Mouse (Mus musculus) CH12.LX (cell line): ENCODE results near the gene Tank. TPM values are rescaled to one million over a fixed set of nuclear protein-coding genes. Genes with fewer than 3 reads are reported as not detected.
A peak's percentile ranks its signal among the peaks of the same experiment; 100 is the strongest.

Experiments used
- DNase-seq: peaks from one replicate; pipeline ENCODE4 v3.0.0-alpha.2; 2013; ENCODE audit errors: extremely low read depth
- H3K27ac ChIP-seq: 2 replicates; pipeline ENCODE4 v1.5.1; 2012; ENCODE audit warnings: low read depth, mild to moderate bottlenecking, control low read depth, moderate library complexity; ENCODE audit not compliant: insufficient read depth
- H3K27me3 ChIP-seq: replicated peaks from 2 replicates; pipeline ENCODE3; 2012; ENCODE audit warnings: inconsistent platforms
- H3K36me3 ChIP-seq, 2 experiments: replicated peaks in 1 of 2; 2 replicates each; pipeline versions ENCODE3 to v1.6.1; 2012; ENCODE audit warnings: inconsistent platforms in 1 of 2, low read length in 1 of 2, mild to moderate bottlenecking in 1 of 2, mixed read lengths in 1 of 2, moderate library complexity in 1 of 2; ENCODE audit not compliant: control insufficient read depth in 1 of 2, insufficient read depth in 1 of 2
- H3K4me1 ChIP-seq, 2 experiments: 2 replicates each; pipeline ENCODE4 v1.6.1; 2012; ENCODE audit warnings: inconsistent platforms in 1 of 2, moderate library complexity in 1 of 2; ENCODE audit not compliant: insufficient read depth in 2 of 2, control insufficient read depth in 1 of 2
- H3K4me2 ChIP-seq: 2 replicates; pipeline ENCODE4 v1.6.1; 2012; ENCODE audit warnings: low read depth, mild to moderate bottlenecking, control low read depth; ENCODE audit not compliant: poor library complexity, insufficient read depth, severe bottlenecking
- H3K4me3 ChIP-seq, 3 experiments: fragments of 150-350 bp in 1 of 3; sonication (generic) in 1 of 3; replicated peaks in 1 of 3; 2 replicates each; pipeline versions ENCODE3 to v1.5.1; 2011 to 2012; ENCODE audit warnings: low read depth in 2 of 3, low read length in 2 of 3, mild to moderate bottlenecking in 2 of 3, moderate library complexity in 2 of 3, control low read depth in 1 of 3, improper control_type of control experiment in 1 of 3, inconsistent platforms in 1 of 3, mixed read lengths in 1 of 3; ENCODE audit not compliant: poor library complexity in 1 of 3
- H3K79me2 ChIP-seq: replicated peaks from 2 replicates; pipeline ENCODE4 v1.6.1; 2012; ENCODE audit warnings: mild to moderate bottlenecking, moderate library complexity; ENCODE audit not compliant: control insufficient read depth, poor library complexity, insufficient read depth, severe bottlenecking; ENCODE audit errors: extremely low read depth
- H3K9ac ChIP-seq: 2 replicates; pipeline ENCODE4 v1.6.1; 2012; ENCODE audit warnings: low read depth, mild to moderate bottlenecking, control low read depth, moderate library complexity; ENCODE audit not compliant: insufficient read depth
- H3K9me3 ChIP-seq: replicated peaks from 2 replicates; pipeline ENCODE3; 2012; ENCODE audit warnings: low read length, inconsistent platforms, mixed read lengths
- E2F4 ChIP-seq: IDR thresholded peaks from 2 replicates; pipeline ENCODE4 v1.6.1; 2011; ENCODE audit warnings: low read depth, low read length, improper control_type of control experiment; ENCODE audit not compliant: insufficient replicate concordance
- ELF1 ChIP-seq: IDR thresholded peaks from 2 replicates; pipeline ENCODE4 v1.6.1; 2014; ENCODE audit warnings: low read depth, mild to moderate bottlenecking, inconsistent platforms, low read length, improper control_type of control experiment
- EP300 ChIP-seq: IDR thresholded peaks from 2 replicates; pipeline ENCODE4 v1.6.1; 2011; ENCODE audit warnings: low read length, improper control_type of control experiment
- ETS1 ChIP-seq: conservative IDR thresholded peaks from 2 replicates; pipeline ENCODE4 v1.6.1; 2012; ENCODE audit warnings: low read depth, mild to moderate bottlenecking, inconsistent platforms, low read length, improper control_type of control experiment, moderate library complexity
- GABPA ChIP-seq: IDR thresholded peaks from 2 replicates; pipeline ENCODE4 v1.6.1; 2012; ENCODE audit warnings: low read depth, low read length, improper control_type of control experiment, inconsistent platforms; ENCODE audit not compliant: insufficient replicate concordance
- MEF2A ChIP-seq: IDR thresholded peaks from 2 replicates; pipeline ENCODE4 v1.6.1; 2014; ENCODE audit warnings: low read depth, mild to moderate bottlenecking, inconsistent platforms, low read length, improper control_type of control experiment, borderline replicate concordance
- MXI1 ChIP-seq: IDR thresholded peaks from 2 replicates; pipeline ENCODE4 v1.6.1; 2011; ENCODE audit warnings: mild to moderate bottlenecking, low read depth, low read length, improper control_type of control experiment
- NRF1 ChIP-seq: IDR thresholded peaks from 2 replicates; pipeline ENCODE4 v1.6.1; 2014; ENCODE audit warnings: low read depth, mild to moderate bottlenecking, inconsistent platforms, low read length, improper control_type of control experiment, moderate library complexity
- POLR2AphosphoS2 ChIP-seq: IDR thresholded peaks from 2 replicates; pipeline ENCODE4 v1.6.1; 2011; ENCODE audit warnings: low read depth, low read length, improper control_type of control experiment
- SIN3A ChIP-seq: IDR thresholded peaks from 2 replicates; pipeline ENCODE4 v1.6.1; 2012; ENCODE audit warnings: low read length, improper control_type of control experiment, inconsistent platforms
- TBP ChIP-seq: conservative IDR thresholded peaks from 2 replicates; pipeline ENCODE4 v1.6.1; 2011; ENCODE audit warnings: low read depth, low read length, improper control_type of control experiment
- TCF12 ChIP-seq: IDR thresholded peaks from 2 replicates; pipeline ENCODE4 v1.6.1; 2014; ENCODE audit warnings: low read depth, mild to moderate bottlenecking, inconsistent platforms, low read length, improper control_type of control experiment
- USF1 ChIP-seq: IDR thresholded peaks from 2 replicates; pipeline ENCODE4 v1.6.1; 2014; ENCODE audit warnings: low read depth, mild to moderate bottlenecking, inconsistent platforms, low read length, improper control_type of control experiment
- ZMIZ1 ChIP-seq: IDR thresholded peaks from 2 replicates; pipeline ENCODE4 v1.6.1; 2012; ENCODE audit warnings: low read depth, mild to moderate bottlenecking, inconsistent platforms, low read length, improper control_type of control experiment
- dilution Hi-C: fragments of 300-500 bp; cut with MboI; formaldehyde crosslinking; loops from 2 replicates; pipeline ENCODE4 v1.14.3; 2020; ENCODE audit warnings: low sequenced_read_pairs; ENCODE audit not compliant: extremely low pct_unique_long_range_greater_than_20kb, extremely low pct_ligation_motif_present
- in situ Hi-C: fragments of 300-500 bp; cut with MboI; formaldehyde crosslinking; loops from 3 replicates; pipeline ENCODE4 v1.14.3; 2019; ENCODE audit warnings: low sequenced_read_pairs, low pct_ligation_motif_present, low pct_unique_long_range_greater_than_20kb, mixed read lengths
- polyA plus RNA-seq: library from polyadenylated mRNA; unstranded; fragments of >175 nt; gene quantifications from 2 replicates; pipeline ENCODE4 v1.2.1, GENCODE M21; 2012; ENCODE audit warnings: low read depth; ENCODE audit not compliant: insufficient read length
- total RNA-seq, 2 experiments: library from RNA; depleted of rRNA; stranded (reverse); fragments of 300-350 nt in 1 of 2; fragments of >200 nt in 1 of 2; gene quantifications; 2 replicates each; pipeline ENCODE4 v1.2.3; 2012 to 2014

The Tank gene
- total and polyA plus RNA-seq, 3 experiments = 45.7 to 152 (median 68.7) TPM

DNA sequence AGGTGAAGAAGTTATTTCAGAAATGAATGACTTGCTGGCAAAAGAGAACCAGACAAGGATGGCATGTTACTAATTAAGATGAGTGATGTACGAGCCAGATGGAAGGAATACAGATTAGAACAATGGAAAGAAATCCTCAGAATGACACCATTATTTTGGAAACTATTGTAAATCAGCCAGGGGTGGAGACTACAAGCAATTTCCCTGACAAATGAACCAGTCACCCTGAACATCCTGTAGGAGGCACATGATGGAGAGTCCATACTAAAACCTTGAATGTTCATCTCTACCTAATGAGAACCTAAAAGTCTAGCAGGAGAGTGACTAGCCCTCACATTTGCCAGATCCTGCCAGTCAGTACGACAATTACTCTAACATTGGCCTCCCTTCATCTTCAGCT is 22.6 kb upstream of the Tank start:
- Histone ChIP-seq H3K9ac (no peak overlapping the region), H3K9me3 (no peaks in the 10 kb centered on the region), H3K36me3 (no peaks in the 10 kb centered on the region), H3K27me3 (no peaks in the 10 kb centered on the region), H3K4me3 (no peak overlapping the region), H3K79me2 (no peaks in the 10 kb centered on the region), H3K4me2 (0 out of 2 replicates have a peak overlapping the region, but pooled peaks have one; percentile 4), H3K4me1 (peaks cover 0 to 9% of the 10 kb centered on the region in 2 experiments; a peak in 2 of 4 replicates), H3K27ac (no peak overlapping the region)
- in situ Hi-C loops (no loop called here), dilution Hi-C loops (no loop called here)
- TF ChIP-seq ETS1 (peak; percentile 18; the same call in 1 of the 2 replicates), POLR2AphosphoS2 (no peak)
- DNase-seq = peak; percentile 9

DNA sequence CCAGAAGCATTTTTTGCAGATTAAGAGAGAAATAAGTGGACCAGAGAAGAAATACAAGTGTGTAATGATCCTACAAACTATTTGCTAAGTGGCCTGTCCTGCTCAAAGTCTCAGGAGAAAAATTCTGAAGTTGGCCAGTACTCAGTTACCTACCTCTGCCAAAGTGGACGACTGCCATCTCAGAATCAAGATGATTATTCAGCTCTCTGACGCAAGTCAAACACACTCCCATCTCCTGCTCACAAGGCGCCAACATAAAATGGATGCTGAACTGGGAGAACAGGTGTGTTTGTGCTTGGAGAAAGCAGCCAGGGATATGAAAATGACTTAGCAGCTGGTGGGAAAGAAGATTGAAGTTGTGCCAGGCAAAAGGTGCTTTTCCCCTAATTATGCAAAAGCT is 21.7 kb upstream of the Tank start:
- dilution Hi-C loops (no loop called here), in situ Hi-C loops (no loop called here)
- Histone ChIP-seq H3K27me3 (no peaks in the 10 kb centered on the region), H3K36me3 (no peaks in the 10 kb centered on the region), H3K9me3 (no peaks in the 10 kb centered on the region), H3K79me2 (no peaks in the 10 kb centered on the region), H3K9ac (no peak overlapping the region), H3K4me2 (no peak overlapping the region), H3K27ac (no peak overlapping the region), H3K4me1 (peaks cover 0 to 9% of the 10 kb centered on the region in 2 experiments; a peak in 2 of 4 replicates), H3K4me3 (no peak overlapping the region)
- no peak for DNase-seq
- no peak for TF ChIP-seq MEF2A

DNA sequence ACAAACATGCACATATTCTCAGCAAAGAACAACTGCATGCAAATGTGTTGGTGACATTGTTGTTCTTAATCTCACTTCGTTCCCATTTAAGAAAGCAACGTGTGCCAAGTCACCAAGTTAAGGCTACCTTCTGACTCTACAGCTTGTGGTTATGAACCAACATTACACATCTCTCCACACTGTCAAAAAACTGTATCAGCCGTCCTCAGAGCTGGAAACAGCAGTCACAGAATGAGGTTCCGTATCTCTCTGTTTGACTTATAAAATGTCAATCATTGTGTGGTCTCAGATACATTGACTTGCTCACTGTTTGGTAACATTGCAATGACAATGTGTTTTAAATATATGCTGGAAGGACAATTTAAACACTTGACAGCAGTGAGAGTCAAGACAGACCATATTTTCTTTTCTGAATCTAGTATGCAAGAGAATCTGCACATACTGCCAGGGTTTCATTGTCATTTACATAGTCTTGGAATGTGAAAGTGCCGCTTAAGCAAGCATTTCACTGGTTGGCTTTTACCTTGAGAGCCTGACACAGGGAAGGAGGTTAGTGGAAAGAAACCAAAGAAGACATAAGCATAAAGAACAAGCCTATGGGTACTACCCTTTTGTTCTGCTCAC is 20.4 kb upstream of the Tank start:
- in situ Hi-C loops (no loop called here), dilution Hi-C loops (no loop called here)
- no peak overlapping the region for H3K4me2 ChIP-seq
- no peak overlapping the region for H3K9ac ChIP-seq
- H3K9me3 ChIP-seq = no peaks in the 10 kb centered on the region
- H3K4me3 ChIP-seq = no peak overlapping the region
- no peaks in the 10 kb centered on the region for H3K27me3 ChIP-seq
- H3K79me2 ChIP-seq = no peaks in the 10 kb centered on the region
- no peak for DNase-seq
- no peak overlapping the region for H3K27ac ChIP-seq
- TF ChIP-seq EP300 (no peak), ETS1 (no peak), TBP (no peak), MEF2A (no peak), TCF12 (no peak), USF1 (no peak), MXI1 (no peak), GABPA (no peak), E2F4 (no peak), ELF1 (no peak), NRF1 (no peak), SIN3A (no peak), ZMIZ1 (no peak)
- H3K4me1 ChIP-seq = peaks cover 0 to 11% of the 10 kb centered on the region in 2 experiments; a peak in 2 of 4 replicates
- H3K36me3 ChIP-seq = no peaks in the 10 kb centered on the region
